In genomic region chr7:129759848-129760247, GRCm38 (mm10) we compare ENCODE assay signal across 17 mouse cellular contexts.
DNase-seq lines count a peak whose midpoint lies in the region; ATAC-seq lines count a peak whose summit lies in the region.
"Had no signal": no experiment of that assay in that cellular context is flagged by ENCODE, and none has a peak within 500 bp of the region (broad histone marks: within the 10 kb centered on the region; RNA-seq: fewer than 3 reads in every experiment).

No protein-coding gene starts in this region.

- H3K36me3 ChIP-seq in embryonic facial prominence, embryonic 13.5 days, result no peaks in the 10 kb centered on the region
- no peaks in the 10 kb centered on the region for H3K36me3 ChIP-seq in intestine, embryonic 16.5 days (ENCODE audit: control insufficient read depth, insufficient read depth, low read length)
- H3K36me3 ChIP-seq: heart, embryonic 15.5 days; lung, embryonic 15.5 days; stomach, embryonic 15.5 days had no signal

- H3K4me1 ChIP-seq in embryonic facial prominence, embryonic 13.5 days, result peaks cover 33% of the 10 kb centered on the region
- peaks cover 28% of the 10 kb centered on the region for H3K4me1 ChIP-seq in intestine, embryonic 16.5 days (ENCODE audit: control insufficient read depth, insufficient read depth, low read length)

- DNase-seq in heart, adult 11 months, result peak; percentile 94
- DNase-seq in heart, postnatal 36 days, result no peak
- DNase-seq in A20 (ENCODE audit: low read depth, low spot score) (peak; percentile 4), MN1 (ENCODE audit: low spot score) (no peak)
- peak; percentile 69 for DNase-seq in lung, postnatal 36 days
- DNase-seq in cerebellum, adult 8-10 months, result no peak
- DNase-seq: adrenal gland, postnatal 10 days; cerebellum, adult 18-20 months; kidney, postnatal 25 days; retina, postnatal 1 day had no signal

- peaks cover 3% of the 10 kb centered on the region; the same call in 1 of the 2 replicates for H3K9me3 ChIP-seq in embryonic facial prominence, embryonic 13.5 days
- no peaks in the 10 kb centered on the region for H3K9me3 ChIP-seq in intestine, embryonic 16.5 days (ENCODE audit: control insufficient read depth, low read length)
- H3K9me3 ChIP-seq: heart, embryonic 15.5 days; lung, embryonic 15.5 days; stomach, embryonic 15.5 days had no signal

- no peak overlapping the region for H3K4me2 ChIP-seq in embryonic facial prominence, embryonic 13.5 days
- no peak overlapping the region for H3K4me2 ChIP-seq in intestine, embryonic 16.5 days (ENCODE audit: low read depth, low read length)
- H3K4me2 ChIP-seq: heart, embryonic 15.5 days; lung, embryonic 15.5 days; stomach, embryonic 15.5 days had no signal

- no peak overlapping the region for H3K4me3 ChIP-seq in embryonic facial prominence, embryonic 13.5 days
- no peak overlapping the region for H3K4me3 ChIP-seq in intestine, embryonic 16.5 days (ENCODE audit: low read length)
- H3K4me3 ChIP-seq: heart, embryonic 15.5 days; lung, embryonic 15.5 days; stomach, embryonic 15.5 days had no signal

- intact Hi-C loops in heart, postnatal 36 days (cut with DNase I), result no loop called here

- H3K27ac ChIP-seq in embryonic facial prominence, embryonic 13.5 days, result peak overlapping the region; percentile 79
- H3K27ac ChIP-seq in intestine, embryonic 16.5 days (ENCODE audit: low read length), result no peak overlapping the region
- H3K27ac ChIP-seq: heart, embryonic 15.5 days; hindbrain, postnatal 0 days had no signal

- WGBS in embryonic facial prominence, embryonic 13.5 days, result 53% methylated on average over 4 of the region's 4 CpGs
- 82% methylated on average over 4 of the region's 4 CpGs for WGBS in intestine, embryonic 16.5 days

- no peak for ATAC-seq in embryonic facial prominence, embryonic 13.5 days (ENCODE audit: insufficient number of reproducible peaks, insufficient read depth, low FRiP score, low TSS enrichment, low read depth)
- ATAC-seq in intestine, embryonic 16.5 days, result no peak
- ATAC-seq: hindbrain, postnatal 0 days; Patski had no signal

- H3K9ac ChIP-seq in embryonic facial prominence, embryonic 13.5 days, result no peak overlapping the region
- H3K9ac ChIP-seq in intestine, embryonic 16.5 days (ENCODE audit: low read depth, low read length), result no peak overlapping the region
- H3K9ac ChIP-seq: heart, embryonic 15.5 days; lung, embryonic 15.5 days; stomach, embryonic 15.5 days had no signal

- no peaks in the 10 kb centered on the region for H3K27me3 ChIP-seq in embryonic facial prominence, embryonic 13.5 days
- H3K27me3 ChIP-seq in intestine, embryonic 16.5 days (replicated peaks; ENCODE audit: control insufficient read depth, insufficient read depth, low read length), result no peaks in the 10 kb centered on the region
- H3K27me3 ChIP-seq: heart, embryonic 15.5 days; lung, embryonic 15.5 days; Patski; stomach, embryonic 15.5 days had no signal

Comparison
In these comparisons a context has a peak if more than half of its experiments do, and no peak if none do; other contexts are left out.
1. DNase-seq: peak in heart, adult 11 months (single experiment), A20 (single experiment) and lung, postnatal 36 days (single experiment); none in heart, postnatal 36 days (0 of 2), MN1 (single experiment) and cerebellum, adult 8-10 months (single experiment).